Mouse (Mus musculus): ENCODE results near the gene Zfp408.
A peak's percentile ranks its signal among the peaks of the same experiment; 100 is the strongest.

Zfp408 gene

DNA sequence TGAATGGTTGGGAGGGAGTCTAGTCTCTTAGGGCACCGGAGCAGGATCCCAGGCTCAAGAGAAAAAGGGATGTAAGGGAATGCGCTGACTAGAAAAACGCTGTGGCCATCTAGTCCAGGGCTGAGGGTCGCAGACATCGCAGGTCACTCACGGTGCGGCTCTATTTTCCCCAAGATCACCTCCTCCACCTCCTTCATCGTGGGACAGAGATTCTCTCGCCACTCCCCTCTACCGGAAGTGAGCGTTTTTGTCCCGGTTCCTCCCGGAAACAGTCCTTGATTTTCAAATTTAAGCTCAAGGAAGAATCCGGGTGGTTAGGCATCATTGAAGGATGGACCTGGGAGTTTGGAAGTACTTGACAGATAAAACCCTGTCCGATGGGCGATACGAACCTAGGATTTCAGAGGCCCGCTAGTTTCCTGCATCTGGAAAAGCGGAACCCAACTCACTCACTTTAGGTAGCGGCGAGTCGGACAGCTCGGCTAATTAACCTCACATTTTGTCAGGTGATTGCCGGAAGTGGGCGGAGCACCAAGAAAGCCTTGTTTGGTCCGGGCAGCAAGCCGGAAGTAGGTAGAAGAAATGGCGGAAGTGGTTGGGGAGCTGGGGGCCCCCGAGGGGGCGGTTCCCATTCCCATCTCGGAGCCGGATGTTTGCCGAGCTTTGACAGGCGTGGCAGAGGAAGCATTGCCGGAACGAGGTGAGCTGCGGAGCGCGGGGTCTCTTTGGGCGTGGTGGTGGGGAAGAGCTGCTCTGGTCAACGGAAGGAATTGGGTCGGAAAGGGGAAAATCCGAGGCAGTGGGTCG lies at the start of gene Zfp408, which contains the start of gene Arhgap1:
TSS of gene Zfp408 (minus strand) at position 239 of the 807 bp plus-strand sequence.
TSS of gene Arhgap1 (plus strand) at position 308 of the 807 bp plus-strand sequence.
- DNase-seq (ENCODE audit: low spot score), result peak; percentile 93

DNA sequence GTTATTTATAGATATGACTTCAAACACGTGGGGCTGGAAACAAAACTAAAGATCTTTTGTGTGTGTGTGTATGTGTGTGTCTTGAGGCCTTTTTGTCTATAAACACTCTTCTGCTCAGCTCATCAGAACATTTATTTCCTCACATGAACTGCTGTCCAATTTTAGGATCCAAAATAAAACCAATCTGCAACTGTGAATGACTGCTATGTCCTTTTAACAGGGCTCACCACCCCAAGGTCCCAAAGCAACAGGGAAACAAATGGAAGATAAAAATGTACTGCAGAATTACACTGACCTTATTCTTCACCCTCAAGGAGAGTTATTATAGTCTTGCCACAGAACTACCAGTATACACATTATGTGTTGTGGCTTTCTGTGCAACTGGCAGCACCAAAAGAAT lies 49.6 kb upstream of the Zfp408 start:
- no peak for DNase-seq (ENCODE audit: low spot score)

DNA sequence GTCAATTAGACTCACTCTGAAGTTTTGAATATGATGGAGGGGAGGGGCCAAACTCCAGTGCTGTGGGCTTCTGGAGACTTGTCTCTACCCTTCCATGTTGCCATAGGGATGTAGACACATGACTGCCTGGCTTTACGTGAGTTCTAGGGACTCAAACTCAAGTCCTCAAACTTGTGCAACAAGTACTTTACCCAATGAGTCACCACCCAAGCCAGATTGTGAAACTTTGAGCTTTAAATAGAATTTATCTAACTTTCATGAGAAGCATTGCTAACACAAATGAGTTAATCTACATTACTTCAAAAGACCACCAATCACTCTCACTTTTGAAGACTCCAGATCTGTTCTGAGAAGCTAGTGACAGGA lies 46.6 kb upstream of the Zfp408 start:
- DNase-seq (ENCODE audit: low spot score), result no peak

DNA sequence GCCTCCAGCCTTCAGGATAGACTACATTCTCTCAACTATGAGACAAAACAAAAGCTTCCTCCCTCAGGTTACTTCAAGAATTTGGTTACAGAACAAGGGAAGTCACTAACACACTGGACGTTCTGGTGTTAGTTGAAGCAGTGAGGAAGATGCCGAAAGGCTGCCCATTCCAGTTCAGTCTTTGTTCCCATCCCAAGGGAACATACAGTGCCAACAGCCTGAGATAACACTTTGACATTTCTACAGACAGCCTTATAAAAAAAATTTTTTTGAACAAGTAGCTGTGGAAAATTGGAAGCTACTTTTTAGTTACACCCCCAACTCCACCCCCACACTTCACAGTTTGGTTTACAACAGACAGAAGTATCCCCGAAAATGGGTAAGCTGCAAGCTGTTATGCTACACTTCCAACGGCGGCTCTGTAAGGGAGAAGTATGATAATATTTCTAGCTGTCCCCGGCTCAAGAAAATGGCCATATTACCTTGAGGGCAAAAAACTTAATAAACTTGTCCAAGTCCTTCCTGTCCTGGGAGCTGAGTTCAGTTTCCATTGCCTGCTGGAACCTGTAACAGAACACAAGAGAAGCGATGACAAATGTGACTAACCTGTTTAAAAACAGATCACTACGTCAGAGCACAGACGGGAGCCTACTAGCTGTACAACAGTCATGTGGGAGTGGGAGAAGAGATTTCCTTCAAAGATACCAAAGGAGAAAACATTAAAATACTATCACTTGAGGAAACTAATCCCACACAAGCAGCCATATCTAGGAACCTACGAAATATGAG lies 46.0 kb upstream of the Zfp408 start:
- DNase-seq (ENCODE audit: low spot score), result no peak

DNA sequence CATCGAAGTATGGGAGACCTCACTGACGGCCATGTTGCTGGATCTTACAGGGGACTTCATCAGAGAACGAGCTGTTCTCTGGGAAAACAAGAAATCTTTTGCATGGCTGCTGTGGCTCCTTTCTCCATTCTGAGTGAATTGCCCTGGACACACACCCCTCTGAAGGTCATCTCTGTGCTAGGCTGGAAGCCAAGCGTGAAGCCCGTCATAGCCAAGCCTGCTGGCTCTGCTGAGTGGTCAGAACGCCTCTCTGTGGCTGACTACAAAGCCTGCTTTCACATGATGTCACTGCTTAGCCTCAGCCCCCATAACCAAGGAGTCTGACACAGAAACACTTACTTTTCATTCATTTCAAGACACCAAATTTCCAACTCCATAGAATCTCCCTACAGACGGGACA lies 39.9 kb upstream of the Zfp408 start:
- no peak for DNase-seq (ENCODE audit: low spot score)

DNA sequence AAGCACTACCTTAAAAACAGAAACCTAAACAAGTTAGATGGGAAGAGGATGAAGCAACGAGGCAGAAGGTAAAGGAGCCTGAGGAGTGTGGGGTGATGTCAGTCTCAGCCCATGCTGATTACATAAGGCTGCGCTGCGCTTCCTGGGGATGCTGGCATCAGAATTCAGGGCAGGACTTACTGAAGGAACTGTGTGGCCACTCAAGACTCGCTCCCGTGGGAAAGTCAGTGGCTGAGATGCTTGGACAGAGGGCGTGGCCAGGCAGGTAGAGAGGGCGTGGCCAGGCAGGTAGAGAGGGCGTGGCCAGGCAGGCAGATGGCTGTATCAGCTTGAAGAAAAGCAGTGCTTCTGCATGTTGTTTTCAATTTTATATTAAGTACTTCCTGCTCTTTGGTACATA lies 34.3 kb upstream of the Zfp408 start:
- DNase-seq (ENCODE audit: low spot score), result no peak

DNA sequence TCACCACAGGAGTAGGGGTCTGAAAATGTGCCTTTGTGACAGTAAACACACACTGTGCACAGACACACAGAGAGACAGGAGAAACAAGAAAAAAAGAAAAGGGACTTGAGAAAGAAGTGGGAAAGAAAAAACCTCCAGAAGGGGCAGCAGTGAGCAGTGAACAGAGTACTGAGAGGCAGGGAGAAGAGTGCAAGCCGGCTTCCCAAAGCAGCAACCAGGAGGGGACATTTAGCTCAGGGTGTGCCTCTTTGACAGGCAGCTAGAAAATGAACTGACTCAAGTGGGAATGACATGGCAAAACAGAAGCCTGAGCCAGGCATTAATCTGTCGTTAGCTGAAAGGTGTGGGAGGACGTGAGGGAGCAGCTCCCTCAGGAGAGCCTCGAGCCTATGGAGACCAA lies 33.3 kb upstream of the Zfp408 start:
- no peak for DNase-seq (ENCODE audit: low spot score)

DNA sequence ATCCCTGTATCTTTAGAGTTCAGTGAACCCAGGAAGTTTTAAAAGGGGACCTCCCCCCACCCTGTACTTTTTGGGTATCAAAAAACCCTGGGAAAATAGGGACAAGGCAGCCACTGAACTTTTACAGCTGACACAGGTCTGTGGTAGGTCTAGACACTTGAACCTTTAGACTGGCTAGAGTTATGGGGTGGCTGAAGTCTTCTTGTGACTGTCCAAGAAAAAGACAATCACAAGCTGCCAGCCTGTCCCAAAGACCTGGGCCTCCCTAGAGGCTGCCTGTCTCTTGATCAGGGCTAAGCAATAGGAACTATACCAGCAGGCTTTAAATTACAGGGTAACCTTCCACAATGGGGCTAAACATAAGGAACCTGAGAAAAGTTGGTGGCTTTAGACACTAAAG lies 27.4 kb upstream of the Zfp408 start:
- DNase-seq (ENCODE audit: low spot score), result no peak

DNA sequence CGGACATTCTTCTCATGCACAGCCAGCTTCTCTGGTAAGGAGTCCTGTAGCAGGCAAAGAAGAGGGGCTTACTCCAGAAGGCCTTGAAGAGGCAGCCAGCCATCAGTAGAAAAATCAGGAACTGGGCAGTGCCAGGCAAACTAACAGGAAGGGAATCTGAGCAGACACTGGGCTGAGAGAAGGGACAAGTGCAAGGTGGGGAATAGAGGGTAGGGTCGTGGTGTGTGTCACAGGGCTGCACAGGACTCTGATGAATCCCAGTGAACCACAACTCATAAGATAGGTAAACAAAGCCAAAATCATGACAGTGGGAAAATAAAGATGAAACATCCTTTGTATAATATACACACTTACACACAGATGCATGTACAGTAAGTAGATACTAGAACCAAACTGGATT lies 26.8 kb upstream of the Zfp408 start:
- no peak for DNase-seq (ENCODE audit: low spot score)

DNA sequence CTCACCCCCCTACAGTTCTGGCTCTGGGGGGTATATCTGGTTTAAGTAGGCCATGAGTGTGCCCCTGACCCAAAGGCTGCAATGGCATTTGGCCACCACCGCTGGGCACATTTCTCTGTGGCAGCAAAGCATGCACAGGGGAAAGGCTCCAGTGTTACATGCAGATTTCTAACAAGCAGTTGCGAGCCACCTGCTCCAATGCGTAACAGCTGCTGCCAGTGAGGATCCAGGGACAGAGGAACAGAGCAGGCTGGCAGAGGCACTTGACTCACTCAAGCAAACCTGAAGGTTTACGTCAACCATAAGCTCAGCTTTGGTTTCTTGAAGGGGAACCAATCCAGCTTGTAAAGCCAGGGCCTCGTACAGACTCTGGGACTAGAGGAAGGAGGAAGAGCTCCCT lies 25.3 kb upstream of the Zfp408 start:
- DNase-seq (ENCODE audit: low spot score), result no peak

DNA sequence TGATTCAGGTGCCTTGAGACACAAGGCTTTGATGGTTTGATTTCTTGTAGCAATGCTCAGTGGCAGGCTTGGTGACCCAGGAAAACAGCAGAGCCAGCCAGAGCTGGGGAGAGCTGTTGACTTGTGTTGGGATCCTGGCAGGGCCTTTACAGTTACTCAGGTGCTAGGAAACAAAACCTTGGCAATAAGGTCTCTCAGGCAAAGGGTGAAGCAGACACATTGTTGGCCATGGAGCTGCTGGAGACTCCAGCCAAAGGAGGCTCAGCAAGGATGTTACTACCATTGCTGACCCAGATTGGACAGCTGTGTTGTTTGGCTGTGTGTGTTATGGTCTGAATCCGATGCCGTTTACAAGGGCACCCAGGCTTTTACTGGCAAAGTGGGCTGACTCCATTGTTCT lies 24.0 kb upstream of the Zfp408 start:
- no peak for DNase-seq (ENCODE audit: low spot score)

DNA sequence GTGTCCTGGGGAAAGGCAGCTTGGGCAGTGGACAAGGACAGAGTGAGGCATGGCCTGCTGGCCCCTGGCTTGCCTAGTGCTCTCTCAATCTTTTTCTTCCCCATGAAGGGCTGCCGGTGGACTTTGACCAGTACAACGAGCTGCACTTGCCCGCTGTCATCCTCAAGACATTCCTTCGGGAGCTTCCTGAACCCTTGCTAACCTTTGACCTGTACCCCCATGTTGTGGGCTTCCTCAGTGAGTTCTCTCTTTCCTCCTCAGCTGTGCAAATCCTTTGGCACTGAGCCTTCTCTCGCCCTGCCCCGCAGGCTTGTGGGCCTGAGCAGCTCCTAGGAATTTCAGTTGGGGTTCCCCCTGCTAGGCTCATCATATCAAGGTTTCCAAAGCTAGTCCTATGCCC lies 20.4 kb upstream of the Zfp408 start:
- no peak for DNase-seq (ENCODE audit: low spot score)

DNA sequence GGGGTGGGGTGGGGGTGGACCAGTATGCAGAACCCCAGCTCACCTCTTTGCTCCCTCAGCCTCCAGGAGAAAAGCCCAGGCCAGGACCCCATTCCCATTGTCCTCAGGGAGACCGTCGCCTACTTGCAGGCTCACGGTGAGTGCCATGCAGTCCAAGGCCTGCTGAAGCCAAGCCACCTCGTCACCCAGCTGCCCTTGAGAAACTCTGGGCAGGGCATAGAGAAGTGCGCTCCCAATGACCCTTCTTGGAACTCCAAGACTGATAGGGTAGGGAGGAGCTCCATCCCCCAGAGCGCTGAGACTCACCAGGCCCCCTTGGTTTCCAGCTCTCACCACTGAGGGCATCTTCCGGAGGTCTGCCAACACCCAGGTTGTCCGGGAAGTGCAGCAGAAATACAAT lies 19.7 kb upstream of the Zfp408 start:
- no peak for DNase-seq (ENCODE audit: low spot score)

DNA sequence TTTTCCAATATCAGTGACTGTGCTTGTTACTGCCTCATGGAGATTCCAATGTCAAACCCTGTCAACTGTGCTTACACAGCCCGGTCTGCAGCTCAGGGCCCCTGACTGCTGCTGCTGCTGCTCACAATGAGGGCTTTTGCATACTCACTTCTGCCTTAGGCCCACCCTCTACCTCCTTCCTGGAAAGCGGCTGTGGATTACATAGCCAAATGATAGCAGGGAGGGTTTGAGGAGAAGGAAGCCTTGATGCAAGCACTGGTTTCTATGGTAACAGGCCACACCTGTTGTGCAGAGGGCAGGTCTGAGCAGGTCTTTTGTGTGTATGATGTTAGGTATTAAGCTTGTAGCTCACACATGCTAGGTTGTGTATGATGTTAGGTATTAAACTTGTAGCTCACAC lies 18.2 kb upstream of the Zfp408 start:
- DNase-seq (ENCODE audit: low spot score), result no peak

DNA sequence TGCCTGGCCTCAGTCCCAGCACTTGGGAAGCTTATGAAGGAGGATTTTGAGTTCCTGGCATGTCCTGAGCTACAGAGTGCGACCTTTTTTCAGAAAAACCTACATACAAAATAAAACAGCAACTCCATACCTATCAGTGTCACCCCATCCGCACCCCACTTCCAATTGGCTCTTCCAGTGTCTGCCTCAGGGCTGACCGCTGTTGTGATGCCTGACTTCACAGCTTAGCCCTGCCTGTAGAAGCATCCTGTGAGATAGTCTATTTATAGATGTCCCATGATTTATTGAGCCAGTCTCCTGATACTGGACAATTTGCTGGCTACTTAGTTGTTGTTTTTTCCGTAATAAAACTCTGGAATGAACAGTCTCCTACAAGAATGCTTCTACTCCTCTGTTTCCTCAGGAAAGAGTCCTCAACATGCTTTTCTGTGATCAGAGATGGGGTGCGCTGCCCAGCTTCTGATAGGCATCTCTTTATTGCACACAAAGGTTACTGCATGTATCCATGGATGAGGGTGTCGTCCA lies 16.9 kb upstream of the Zfp408 start:
- DNase-seq (ENCODE audit: low spot score), result no peak

DNA sequence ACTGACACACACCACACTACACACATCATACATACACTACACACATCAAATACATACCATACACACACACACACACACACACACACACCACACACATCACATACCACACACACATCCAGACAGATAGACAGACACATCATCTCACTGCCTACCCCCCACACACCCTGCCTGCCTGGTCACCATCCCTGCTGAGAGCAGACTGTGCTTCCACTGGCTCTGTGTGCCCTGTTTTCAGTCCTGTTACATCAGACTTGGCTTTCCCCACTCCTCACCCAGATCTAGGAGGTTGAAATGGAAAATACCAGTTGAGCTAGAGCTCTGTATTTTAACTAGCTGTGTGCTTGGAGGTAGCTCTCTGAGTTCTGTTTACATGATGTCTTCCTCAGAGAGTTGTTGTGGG lies 15.2 kb upstream of the Zfp408 start:
- DNase-seq (ENCODE audit: low spot score), result no peak

DNA sequence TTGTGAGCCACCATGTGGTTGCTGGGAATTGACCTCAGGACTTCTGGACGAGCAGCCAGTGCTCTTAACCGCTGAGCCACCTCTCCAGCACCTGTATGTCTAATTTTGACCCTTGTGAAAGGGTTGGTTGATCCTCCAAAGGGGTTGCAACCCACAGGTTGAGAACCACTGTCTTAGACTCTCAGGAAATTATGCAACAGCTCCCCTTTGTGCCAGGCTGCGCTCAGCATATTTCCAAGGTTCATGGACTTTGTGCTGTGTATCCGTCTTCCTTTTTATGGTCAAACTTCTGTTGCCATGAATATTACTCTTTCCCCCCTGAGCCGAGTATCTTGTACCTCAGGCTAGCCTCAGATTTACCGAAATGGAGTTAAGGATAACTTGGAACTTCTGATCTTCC lies 11.4 kb upstream of the Zfp408 start:
- no peak for DNase-seq (ENCODE audit: low spot score)

DNA sequence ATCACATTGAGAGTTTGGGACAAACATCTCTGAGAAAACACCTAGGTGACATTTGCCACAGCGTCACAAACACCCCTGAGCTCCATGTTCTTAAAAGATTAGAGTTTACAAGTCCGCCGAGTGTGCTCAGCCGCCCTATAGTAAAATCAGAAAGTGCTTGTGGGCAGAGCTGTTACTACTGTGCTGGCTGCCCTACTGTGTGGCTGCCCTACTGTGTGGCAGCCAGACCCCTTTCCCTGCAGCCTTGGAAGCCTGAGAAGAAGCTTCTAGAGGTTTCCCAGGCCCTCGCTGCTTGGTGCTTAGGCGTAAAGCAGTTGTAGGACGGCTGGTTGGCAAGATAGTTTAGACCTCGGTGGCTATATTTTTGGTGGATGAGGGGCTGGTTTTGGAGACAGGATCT lies 10.1 kb upstream of the Zfp408 start:
- DNase-seq (ENCODE audit: low spot score), result no peak

DNA sequence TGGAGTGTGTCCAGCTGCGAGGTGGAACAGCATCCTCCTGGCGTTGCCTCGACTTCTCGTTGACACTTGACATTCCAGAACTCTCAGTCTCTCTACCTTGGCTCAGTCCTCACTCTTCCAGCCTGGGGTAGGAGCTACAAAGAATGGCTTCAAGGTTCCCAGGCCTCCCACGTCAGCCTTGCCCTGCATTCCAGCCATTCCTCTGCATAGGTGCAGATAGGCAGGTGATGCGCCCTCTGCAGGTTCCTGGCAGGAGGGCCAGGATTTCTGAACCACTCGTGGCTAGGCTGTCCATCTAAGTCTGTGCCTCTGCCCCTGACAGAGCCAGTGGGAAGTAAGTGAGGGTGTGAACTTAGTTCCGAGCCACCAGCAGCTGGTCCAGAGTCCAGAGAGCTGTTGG lies 7.2 kb upstream of the Zfp408 start:
- DNase-seq (ENCODE audit: low spot score), result no peak

DNA sequence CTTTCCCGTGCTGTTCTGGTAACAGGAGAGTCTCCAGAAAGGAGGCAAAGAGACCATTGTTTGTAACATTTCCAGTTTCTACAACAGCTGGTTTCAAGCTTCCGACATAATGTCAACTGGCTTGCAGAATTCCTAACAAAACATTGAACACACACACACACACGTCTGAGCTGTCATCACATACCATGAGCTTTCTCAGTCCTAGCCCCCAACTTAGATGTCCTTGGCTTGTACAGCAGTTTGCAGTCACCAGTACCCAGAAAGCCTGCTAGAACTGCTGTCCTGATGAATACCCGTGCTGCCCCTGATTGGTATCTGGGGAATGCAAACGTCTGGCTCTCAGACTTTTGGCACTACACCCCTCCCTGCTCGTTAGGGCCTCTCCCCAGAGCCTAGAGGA lies 6.2 kb upstream of the Zfp408 start:
- no peak for DNase-seq (ENCODE audit: low spot score)

DNA sequence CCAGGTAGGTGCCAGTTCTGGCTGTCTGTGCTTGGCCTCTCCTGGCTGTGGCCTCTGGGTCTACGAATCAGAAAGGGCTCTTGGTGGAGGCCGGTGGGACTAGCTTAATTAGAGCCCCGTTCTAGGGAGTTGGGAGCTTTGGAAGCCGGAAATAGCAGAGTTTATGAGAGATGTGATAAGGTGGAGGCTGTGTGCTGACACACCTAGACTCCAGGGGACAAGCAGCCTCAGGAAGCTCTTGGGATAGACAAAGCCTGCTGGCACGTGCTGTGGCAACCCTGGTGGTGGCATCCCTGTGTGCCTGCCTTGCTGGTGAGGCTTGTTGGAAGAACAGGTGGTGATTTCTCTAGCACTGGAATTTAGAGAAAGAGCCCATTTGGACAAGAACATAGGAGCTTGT lies 5.8 kb upstream of the Zfp408 start:
- no peak for DNase-seq (ENCODE audit: low spot score)

DNA sequence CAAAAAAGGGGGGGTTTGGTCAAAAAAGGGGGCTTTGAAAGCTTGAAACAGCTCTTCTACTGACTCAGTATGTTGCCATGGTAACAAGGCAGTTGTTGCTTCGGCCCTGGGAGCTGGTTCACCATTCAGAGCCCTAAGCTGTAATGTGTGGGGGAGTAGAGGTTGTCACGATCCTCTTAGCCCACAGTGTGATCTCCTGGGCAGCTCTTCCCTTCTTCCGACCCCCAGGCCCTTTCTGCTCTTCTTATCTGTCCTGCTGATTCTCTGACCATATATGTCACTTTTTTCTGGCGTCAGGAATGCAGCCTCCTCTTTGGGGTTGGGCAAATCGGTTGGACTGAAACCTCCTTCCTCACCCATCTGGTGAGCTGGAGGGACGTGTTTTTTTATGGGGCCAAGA lies 3.3 kb upstream of the Zfp408 start:
- DNase-seq (ENCODE audit: low spot score), result no peak

DNA sequence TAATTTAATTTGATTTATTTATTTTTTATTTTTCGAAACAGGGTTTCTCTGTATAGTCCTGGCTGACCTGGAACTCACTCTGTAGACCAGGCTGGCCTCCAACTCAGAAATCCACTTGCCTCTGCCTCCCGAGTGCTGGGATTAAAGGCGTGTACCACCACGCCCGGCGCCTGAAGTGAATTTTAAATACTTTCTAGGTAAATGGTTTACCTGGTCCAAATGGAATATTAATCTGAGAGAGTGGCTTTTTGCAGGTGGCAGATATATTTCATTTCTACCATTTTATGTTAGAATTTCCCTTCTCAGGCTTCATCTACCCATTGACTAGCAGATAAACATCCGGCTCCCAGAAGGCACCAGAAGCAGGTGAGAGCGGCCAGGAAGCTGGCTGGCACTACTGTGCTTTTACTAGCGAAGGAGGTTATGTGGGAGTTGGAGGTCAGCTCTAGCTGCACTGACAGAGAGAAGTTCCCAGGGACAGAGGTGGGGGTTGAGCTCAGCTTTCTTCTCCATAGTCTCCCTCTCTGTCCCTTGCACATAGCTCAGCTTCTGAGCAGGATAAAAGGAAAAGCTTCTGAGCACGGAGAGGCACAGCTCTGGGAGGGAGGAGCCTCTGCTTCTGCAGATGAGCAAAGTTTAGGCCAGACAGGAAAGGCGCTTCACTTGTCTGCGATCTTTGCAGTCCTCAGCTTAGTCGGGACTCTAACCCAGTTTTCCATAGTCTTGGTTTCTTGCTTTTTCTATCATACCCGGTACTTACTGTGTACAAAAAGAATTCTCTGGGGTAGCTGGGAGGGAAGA lies 2.1 kb upstream of the Zfp408 start:
- DNase-seq (ENCODE audit: low spot score), result no peak
